Mouse (Mus musculus) lung, embryonic 16.5 days (tissue): Measurements from ENCODE around the gene Ubald1. TPM values are rescaled to one million over a fixed set of nuclear protein-coding genes. Genes with fewer than 3 reads are reported as not detected.

Source experiments
- ATAC-seq: fragments of 200-750 bp; cut with Nextera tagmentation; 2 replicates; pipeline ENCODE4 v1.8.0; 2017; ENCODE audit warnings: low read depth, mild to moderate bottlenecking, moderate library complexity
- H3K27ac ChIP-seq: fragments of 300-500 bp; sonication (generic); 2 replicates; pipeline ENCODE4 v1.5.1; 2014; ENCODE audit warnings: mild to moderate bottlenecking, control low read depth, low read length
- H3K27me3 ChIP-seq: fragments of 300-500 bp; sonication (generic); 2 replicates; pipeline ENCODE4 v1.6.1; 2014; ENCODE audit warnings: low read depth, low read length, mixed read lengths; ENCODE audit not compliant: control insufficient read depth, insufficient read depth
- H3K36me3 ChIP-seq: fragments of 300-500 bp; sonication (generic); 2 replicates; pipeline ENCODE4 v1.6.1; 2014; ENCODE audit warnings: low read length; ENCODE audit not compliant: control insufficient read depth, insufficient read depth
- H3K4me1 ChIP-seq: fragments of 300-500 bp; sonication (generic); replicated peaks from 2 replicates; pipeline ENCODE4 v1.6.1; 2014; ENCODE audit warnings: low read length, mixed read lengths; ENCODE audit not compliant: control insufficient read depth, insufficient read depth
- H3K4me2 ChIP-seq: fragments of 300-500 bp; sonication (generic); 2 replicates; pipeline ENCODE4 v1.6.1; 2014; ENCODE audit warnings: low read depth, low read length, control low read depth
- H3K4me3 ChIP-seq: fragments of 300-500 bp; sonication (generic); 2 replicates; pipeline ENCODE4 v1.5.1; 2014; ENCODE audit warnings: mild to moderate bottlenecking, low read length, control low read depth
- H3K9ac ChIP-seq: fragments of 300-500 bp; sonication (generic); 2 replicates; pipeline ENCODE4 v1.6.1; 2014; ENCODE audit warnings: low read length, control low read depth
- H3K9me3 ChIP-seq: fragments of 300-500 bp; sonication (generic); 2 replicates; pipeline ENCODE4 v1.6.1; 2016; ENCODE audit warnings: low read length; ENCODE audit not compliant: control insufficient read depth
- WGBS: fragments of 180-500 bp; shearing (Covaris S2); extraction: QIAGEN DNeasy Blood & Tissue Kit; methylation state at CpG from one replicate; pipeline ENCODE4 v1.1.7; 2014; 5-methylcytosine and 5-hydroxymethylcytosine counted together
- polyA plus RNA-seq: library from polyadenylated mRNA; unstranded; fragments of >200 nt; fragmentation: Nextera tagmentation; extraction: Ambion mirVana; gene quantifications from 2 replicates; pipeline ENCODE4 v1.2.1, GENCODE M21; 2015

Gene Ubald1
- polyA plus RNA-seq, 1 experiment from 2014 or later = 43.1 TPM

GRCm38 (mm10) chr16:4877701-4878100 lies 2.4 kb downstream of the Ubald1 start:
- no peak for ATAC-seq
- H3K4me3 ChIP-seq = peak overlapping the region; percentile 96
- H3K9ac ChIP-seq = peak overlapping the region; percentile 93
- H3K4me2 ChIP-seq = peak overlapping the region; percentile 93
- no peaks in the 10 kb centered on the region for H3K9me3 ChIP-seq
- peaks cover 42% of the 10 kb centered on the region for H3K4me1 ChIP-seq
- H3K36me3 ChIP-seq = peaks cover 6% of the 10 kb centered on the region
- peak overlapping the region; percentile 100 for H3K27ac ChIP-seq
- 48% methylated on average over 3 of the region's 3 CpGs for WGBS
- no peaks in the 10 kb centered on the region for H3K27me3 ChIP-seq

GRCm38 (mm10) chr16:4877195-4877594 lies 2.9 kb downstream of the Ubald1 start:
- no peaks in the 10 kb centered on the region for H3K9me3 ChIP-seq
- H3K36me3 ChIP-seq = peaks cover 6% of the 10 kb centered on the region
- 76% methylated on average over 4 of the region's 4 CpGs for WGBS
- H3K4me2 ChIP-seq = no peak overlapping the region; the same call in 1 of the 2 replicates
- peak overlapping the region; percentile 100 for H3K27ac ChIP-seq
- H3K27me3 ChIP-seq = no peaks in the 10 kb centered on the region
- no peak for ATAC-seq
- peaks cover 42% of the 10 kb centered on the region for H3K4me1 ChIP-seq
- H3K4me3 ChIP-seq = no peak overlapping the region
- peak overlapping the region; percentile 93 for H3K9ac ChIP-seq

GRCm38 (mm10) chr16:4876033-4876680 lies 4.0 kb downstream of the Ubald1 start:
- Histone ChIP-seq H3K27me3 (no peaks in the 10 kb centered on the region), H3K9me3 (no peaks in the 10 kb centered on the region), H3K27ac (peak overlapping the region; percentile 31), H3K9ac (peak overlapping the region; percentile 17), H3K4me2 (peak overlapping the region; percentile 25; the same call in 1 of the 2 replicates), H3K4me1 (peaks cover 40% of the 10 kb centered on the region), H3K4me3 (no peak overlapping the region), H3K36me3 (peaks cover 6% of the 10 kb centered on the region)
- WGBS = 55% methylated on average over 8 of the region's 8 CpGs
- no peak for ATAC-seq

- no peak overlapping the region for H3K4me3 ChIP-seq
- peaks cover 40% of the 10 kb centered on the region for H3K4me1 ChIP-seq
- H3K9ac ChIP-seq = peak overlapping the region; percentile 17
- H3K36me3 ChIP-seq = peaks cover 6% of the 10 kb centered on the region
- no peaks in the 10 kb centered on the region for H3K9me3 ChIP-seq
- no peaks in the 10 kb centered on the region for H3K27me3 ChIP-seq
- 59% methylated on average over 23 of the region's 23 CpGs for WGBS
- peak overlapping the region; percentile 25 for H3K4me2 ChIP-seq
- H3K27ac ChIP-seq = peak overlapping the region; percentile 31
- no peak for ATAC-seq
Measured at GRCm38 (mm10) chr16:4875198-4876032, 4.7 kb downstream of the Ubald1 start.

GRCm38 (mm10) chr16:4871926-4872325 lies 8.2 kb downstream of the Ubald1 start:
- Histone ChIP-seq H3K9me3 (no peaks in the 10 kb centered on the region), H3K4me2 (no peak overlapping the region), H3K36me3 (peaks cover 14% of the 10 kb centered on the region), H3K4me1 (peaks cover 24% of the 10 kb centered on the region), H3K4me3 (no peak overlapping the region), H3K9ac (no peak overlapping the region), H3K27me3 (no peaks in the 10 kb centered on the region), H3K27ac (peak overlapping the region; percentile 27; the same call in 1 of the 2 replicates)
- WGBS = 52% methylated on average over 2 of the region's 2 CpGs
- 0 out of 2 replicates have a peak, but pooled peaks have one; percentile 18 for ATAC-seq

GRCm38 (mm10) chr16:4870490-4870889 lies 9.6 kb downstream of the Ubald1 start:
- 84% methylated on average over 5 of the region's 5 CpGs for WGBS
- no peaks in the 10 kb centered on the region for H3K9me3 ChIP-seq
- no peak overlapping the region for H3K9ac ChIP-seq
- no peak for ATAC-seq
- H3K4me2 ChIP-seq = no peak overlapping the region
- H3K36me3 ChIP-seq = peaks cover 14% of the 10 kb centered on the region
- no peak overlapping the region for H3K4me3 ChIP-seq
- H3K4me1 ChIP-seq = peaks cover 9% of the 10 kb centered on the region
- no peaks in the 10 kb centered on the region for H3K27me3 ChIP-seq
- H3K27ac ChIP-seq = no peak overlapping the region

GRCm38 (mm10) chr16:4866101-4866695 lies 13.9 kb downstream of the Ubald1 start:
- Histone ChIP-seq H3K36me3 (peaks cover 8% of the 10 kb centered on the region; the same call in 1 of the 2 replicates), H3K4me3 (no peak overlapping the region), H3K27ac (no peak overlapping the region), H3K9ac (no peak overlapping the region), H3K4me2 (no peak overlapping the region), H3K4me1 (0 out of 2 replicates have a peak, but pooled peaks cover 3% of the 10 kb centered on the region), H3K9me3 (no peaks in the 10 kb centered on the region), H3K27me3 (no peaks in the 10 kb centered on the region)
- WGBS = 40% methylated on average over 7 of the region's 7 CpGs
- ATAC-seq = no peak

- H3K27me3 ChIP-seq = no peaks in the 10 kb centered on the region
- ATAC-seq = no peak
- H3K36me3 ChIP-seq = no peaks in the 10 kb centered on the region
- H3K4me1 ChIP-seq = 0 out of 2 replicates have a peak, but pooled peaks cover 3% of the 10 kb centered on the region
- no peaks in the 10 kb centered on the region for H3K9me3 ChIP-seq
- no peak overlapping the region for H3K4me3 ChIP-seq
- no peak overlapping the region for H3K9ac ChIP-seq
- no peak overlapping the region for H3K4me2 ChIP-seq
- WGBS = 74% methylated on average over 8 of the region's 8 CpGs
- no peak overlapping the region for H3K27ac ChIP-seq
Measured at GRCm38 (mm10) chr16:4863742-4864141, 16.4 kb downstream of the Ubald1 start.
